8 mouse cellular contexts compared by ENCODE assay signal in genomic region chr1:63115096-63115495, GRCm38 (mm10). TPM values are rescaled to one million over a fixed set of nuclear protein-coding genes. Genes with fewer than 3 reads are reported as not detected.
DNase-seq lines count a peak whose midpoint lies in the region; ATAC-seq and TF ChIP-seq lines count a peak whose summit lies in the region.

No protein-coding gene starts in this region.

- DNase-seq in layer of hippocampus, adult 2 months (ENCODE audit: low spot score in 2 of 2): no peak
- no peak for DNase-seq in layer of hippocampus, adult 18-20 months (ENCODE audit: low spot score in 2 of 2)
- DNase-seq in intestine, embryonic 14.5 days (ENCODE audit: low spot score): no peak
- DNase-seq in right cerebral cortex, postnatal 4 days: no peak
- DNase-seq in left cerebral cortex, postnatal 25 days (ENCODE audit: low spot score in 2 of 2): no peak

- TF ChIP-seq POLR2A in cortical plate, adult 2 months (IDR thresholded peaks at IDR 0.05; ENCODE audit: extremely low read depth, insufficient read depth, low read length): no peak

- peak overlapping the region; percentile 74 for H3K4me2 ChIP-seq in intestine, embryonic 14.5 days (ENCODE audit: low read length)
- peak overlapping the region; percentile 68 for H3K4me2 ChIP-seq in neural tube, embryonic 12.5 days (replicated peaks)

- peaks cover 19% of the 10 kb centered on the region for H3K36me3 ChIP-seq in intestine, embryonic 14.5 days (ENCODE audit: control insufficient read depth, insufficient read depth, low read length)
- peaks cover 16% of the 10 kb centered on the region for H3K36me3 ChIP-seq in neural tube, embryonic 12.5 days

- peak overlapping the region; percentile 94 for H3K27ac ChIP-seq in layer of hippocampus, adult 2 months
- H3K27ac ChIP-seq in cortical plate, adult 2 months (ENCODE audit: insufficient read depth, low read length): no peak overlapping the region
- H3K27ac ChIP-seq in intestine, embryonic 14.5 days (ENCODE audit: low read depth): peak overlapping the region; percentile 99
- no peak overlapping the region for H3K27ac ChIP-seq in neural tube, embryonic 12.5 days

- intact Hi-C loops in left cerebral cortex, postnatal 25 days (cut with DNase I): no loop called here

- no peak for TF ChIP-seq CTCF in layer of hippocampus, adult 2 months (conservative IDR thresholded peaks at IDR 0.05)
- no peak for TF ChIP-seq CTCF in cortical plate, adult 2 months (IDR thresholded peaks at IDR 0.05; ENCODE audit: extremely low read depth, insufficient read depth, low read length)

- H3K4me1 ChIP-seq in cortical plate, adult 2 months (ENCODE audit: control insufficient read depth, insufficient read depth, low read length): peaks cover 4% of the 10 kb centered on the region; the same call in 1 of the 2 replicates
- peaks cover 16% of the 10 kb centered on the region for H3K4me1 ChIP-seq in intestine, embryonic 14.5 days (replicated peaks; ENCODE audit: control insufficient read depth, insufficient read depth, low read length)
- peaks cover 21% of the 10 kb centered on the region for H3K4me1 ChIP-seq in neural tube, embryonic 12.5 days

- ATAC-seq in intestine, embryonic 14.5 days (replicated peaks; ENCODE audit: low FRiP score, low TSS enrichment, low read depth): no peak
- no peak for ATAC-seq in neural tube, embryonic 12.5 days (ENCODE audit: low FRiP score, low read depth)
- no peak for ATAC-seq in inflammation-experienced regulatory T-cells, adult 6 months

- H3K4me3 ChIP-seq in layer of hippocampus, adult 2 months: peak overlapping the region; percentile 69
- peak overlapping the region; percentile 46; the same call in 1 of the 2 replicates for H3K4me3 ChIP-seq in cortical plate, adult 2 months (ENCODE audit: insufficient read depth, low read length)
- H3K4me3 ChIP-seq in intestine, embryonic 14.5 days (ENCODE audit: low read depth, low read length): peak overlapping the region; percentile 90
- peak overlapping the region; percentile 99 for H3K4me3 ChIP-seq in neural tube, embryonic 12.5 days

- 17% methylated on average over 4 of the region's 4 CpGs for WGBS in intestine, embryonic 14.5 days
- whole genome bisulfite sequencing in neural tube, embryonic 12.5 days: 31% methylated on average over 4 of the region's 4 CpGs

- no peaks in the 10 kb centered on the region for H3K27me3 ChIP-seq in intestine, embryonic 14.5 days (replicated peaks; ENCODE audit: control insufficient read depth, insufficient read depth, low read length)
- no peaks in the 10 kb centered on the region for H3K27me3 ChIP-seq in neural tube, embryonic 12.5 days (replicated peaks)

- no peaks in the 10 kb centered on the region for H3K9me3 ChIP-seq in intestine, embryonic 14.5 days (ENCODE audit: control insufficient read depth, low read length)
- H3K9me3 ChIP-seq in neural tube, embryonic 12.5 days: no peaks in the 10 kb centered on the region

- H3K9ac ChIP-seq in intestine, embryonic 14.5 days (ENCODE audit: low read length): peak overlapping the region; percentile 100
- H3K9ac ChIP-seq in neural tube, embryonic 12.5 days: peak overlapping the region; percentile 100

RNA-seq across cellular contexts. Expression of gene Ino80d, which starts 0.6 kb away (rescaled TPM):
- 10 to 100 TPM; 32.9 to 33.0 TPM for total RNA-seq in layer of hippocampus, adult 2 months (2021)
- 10 to 100 TPM; 27.7 to 28.6 TPM for total RNA-seq in layer of hippocampus, adult 18-20 months (2021)
- polyA plus RNA-seq in cortical plate, adult 2 months (2012; rRNA removed): 9.1 and 9.2 TPM in 2 replicates
- 14.7 and 16.1 TPM in 2 replicates for polyA plus RNA-seq in intestine, embryonic 14.5 days (2014; fragmentation: Nextera tagmentation; extraction: Ambion mirVana)
- 9.1 and 10.5 TPM in 2 replicates for polyA plus RNA-seq in neural tube, embryonic 12.5 days (2016; fragmentation: Nextera tagmentation; extraction: Ambion mirVana)
- polyA plus RNA-seq in inflammation-experienced regulatory T-cells, adult 6 months (2017; shearing (Covaris generic)): 10 to 100 TPM; 17.3 to 27.5 (median 19.9) TPM
- total RNA-seq in left cerebral cortex, postnatal 25 days (2021): 10 to 100 TPM; 28.5 to 28.8 TPM

Comparison
In these comparisons a context has a peak if more than half of its experiments do, and no peak if none do; other contexts are left out.
1. H3K27ac ChIP-seq: peak in layer of hippocampus, adult 2 months (single experiment) and intestine, embryonic 14.5 days (single experiment); none in cortical plate, adult 2 months (single experiment) and neural tube, embryonic 12.5 days (single experiment).
2. H3K4me3 ChIP-seq: peak in every context shown above with its lines; median percentile 99 in neural tube, embryonic 12.5 days; 90 in intestine, embryonic 14.5 days; 69 in layer of hippocampus, adult 2 months; 46 in cortical plate, adult 2 months.